Mouse (Mus musculus): ENCODE measurements at regions not wholly inside any gene's neighbourhood (a gene's known extent, or its start where the extent isn't known, plus 50 kb on each side); places are given as distances from the start of the nearest gene placed in this dataset.
"Not testable (repeated sequence)": the region's sequence is repeated elsewhere in the genome, so short reads cannot be mapped to it uniquely, and the experiment has no call there.

DNA sequence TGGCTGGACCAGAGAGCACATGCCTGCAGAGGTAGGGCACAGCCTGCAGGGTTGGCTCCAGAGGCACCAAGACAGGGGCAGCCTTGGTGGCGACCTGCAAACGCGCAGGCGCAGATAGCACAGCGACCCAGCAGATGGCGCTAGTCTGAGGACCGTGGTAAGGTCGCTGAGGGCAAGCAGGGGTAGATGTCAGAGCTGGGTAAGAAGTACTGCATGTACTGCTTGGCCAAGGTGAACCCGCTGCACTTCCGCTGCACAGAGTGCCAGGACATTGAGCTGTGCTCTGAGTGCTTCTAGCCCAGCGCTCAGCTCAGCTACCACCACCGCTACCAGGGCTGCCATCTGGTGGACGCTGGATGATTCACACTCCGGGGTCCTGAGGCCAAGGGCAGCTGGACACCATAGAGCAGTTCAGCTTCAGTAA lies 68.3 kb downstream of the Hsp90b1 start:
- DNase-seq, result peak; percentile 74 to 75

DNA sequence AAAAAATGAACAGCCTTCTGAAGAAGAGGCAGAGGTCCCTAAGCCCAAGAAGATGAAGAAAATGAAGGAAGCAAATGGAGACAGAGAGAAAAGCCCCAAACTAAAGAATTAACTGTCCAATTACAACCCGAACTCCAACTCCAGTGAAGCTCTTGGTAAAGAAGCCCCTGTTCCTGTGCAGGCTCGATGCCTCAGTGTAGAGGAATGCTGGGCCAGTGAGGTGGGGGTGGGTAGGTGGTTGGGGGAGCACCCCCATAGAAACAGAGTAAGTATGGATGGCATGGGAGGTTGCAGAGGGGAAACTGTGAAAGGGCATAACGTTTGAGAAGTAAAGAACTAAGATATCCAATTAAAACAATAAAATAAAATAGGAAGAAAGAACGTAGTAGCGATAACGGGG lies 68.8 kb downstream of the Hsp90b1 start:
- DNase-seq, result not testable (repeated sequence)

GRCm38 (mm10) chr10:86626734-86627133 lies 78.6 kb downstream of the Hsp90b1 start:
- DNase-seq, result not testable (repeated sequence)

GRCm38 (mm10) chr10:86617958-86618664 lies 87.2 kb downstream of the Hsp90b1 start:
- not testable (repeated sequence) for DNase-seq

DNA sequence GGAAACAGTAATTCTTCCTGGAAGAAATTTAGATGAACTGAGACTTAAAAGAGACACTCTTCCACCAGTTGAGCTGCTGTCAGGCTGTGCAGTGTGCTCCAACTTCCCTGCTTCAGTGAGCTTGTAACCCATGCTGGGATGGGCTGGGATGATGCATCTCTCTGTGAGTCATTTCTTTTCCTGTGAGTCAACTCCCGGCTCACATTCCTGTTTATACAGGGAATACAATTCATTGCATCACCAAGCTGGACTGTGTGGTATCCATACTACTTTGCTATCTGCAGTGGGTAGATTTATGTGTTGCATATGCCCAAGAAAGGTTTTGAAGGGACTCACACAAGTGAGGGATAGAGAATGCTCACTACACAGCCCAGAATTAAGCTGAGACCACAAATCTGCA lies 93.0 kb downstream of the Hsp90b1 start:
- not testable (repeated sequence) for DNase-seq

DNA sequence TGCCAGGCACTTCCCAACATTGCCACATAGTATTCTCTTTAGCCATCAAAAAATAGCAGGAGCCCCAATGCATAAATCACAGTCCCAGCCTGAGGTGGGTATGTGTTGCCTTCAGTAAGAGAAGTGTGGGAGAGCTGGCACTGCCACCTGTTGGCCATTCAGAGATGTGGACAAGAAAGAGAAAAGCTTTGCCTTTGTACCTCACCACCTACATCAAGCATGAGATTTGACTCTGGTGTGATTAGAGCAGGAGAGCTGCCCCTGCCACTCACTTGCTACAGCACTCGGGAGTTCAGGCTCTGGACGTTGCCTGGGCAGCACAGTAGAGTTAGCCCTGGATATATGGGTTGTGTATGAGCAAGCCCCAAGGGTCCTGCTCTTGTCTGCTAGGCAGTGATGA lies 95.3 kb downstream of the Hsp90b1 start:
- DNase-seq, result not testable (repeated sequence)

DNA sequence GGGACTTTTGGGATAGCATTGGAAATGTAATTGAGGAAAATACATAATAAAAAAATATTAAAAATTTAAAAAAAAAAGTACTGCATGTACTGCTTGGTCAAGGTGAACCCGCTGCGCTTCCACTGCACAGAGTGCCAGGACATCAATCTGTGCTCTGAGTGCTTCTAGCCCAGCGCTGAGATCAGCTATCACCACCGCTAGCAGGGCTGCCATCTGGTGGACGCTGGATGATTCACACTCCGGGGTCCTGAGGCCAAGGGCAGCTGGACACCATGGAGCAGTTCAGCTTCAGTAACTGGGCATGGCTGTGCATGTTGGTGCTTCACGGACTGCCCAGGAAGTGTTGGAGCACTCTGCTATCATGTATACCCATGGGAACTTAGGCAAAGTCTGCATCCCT lies 102.1 kb upstream of the Syn3 start:
- not testable (repeated sequence) for DNase-seq

DNA sequence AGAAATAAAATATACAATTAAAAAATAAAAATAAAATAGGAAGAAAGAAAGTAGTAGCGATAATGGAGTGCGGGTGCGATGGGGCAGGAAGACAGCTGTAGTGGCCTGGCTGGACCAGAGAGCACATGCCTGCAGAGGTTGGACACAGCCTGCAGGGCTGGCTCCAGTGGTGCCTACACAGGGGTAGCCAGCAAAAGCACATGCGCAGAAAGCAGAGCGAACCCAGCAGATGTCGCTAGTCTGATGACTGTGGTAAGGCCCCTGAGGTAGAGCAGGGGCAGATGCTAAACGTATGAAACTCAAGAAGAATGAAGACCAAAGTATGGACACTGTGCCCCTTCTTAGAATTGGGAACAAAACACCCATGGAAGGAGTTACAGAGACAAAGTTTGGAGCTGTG lies 101.3 kb upstream of the Syn3 start:
- not testable (repeated sequence) for DNase-seq

GRCm38 (mm10) chr10:86590211-86590610 lies 91.5 kb upstream of the Syn3 start:
- not testable (repeated sequence) for DNase-seq

- not testable (repeated sequence) for DNase-seq
These were observed 68.2 kb upstream of the Syn3 start for GRCm38 (mm10) chr10:86566875-86567274.

DNA sequence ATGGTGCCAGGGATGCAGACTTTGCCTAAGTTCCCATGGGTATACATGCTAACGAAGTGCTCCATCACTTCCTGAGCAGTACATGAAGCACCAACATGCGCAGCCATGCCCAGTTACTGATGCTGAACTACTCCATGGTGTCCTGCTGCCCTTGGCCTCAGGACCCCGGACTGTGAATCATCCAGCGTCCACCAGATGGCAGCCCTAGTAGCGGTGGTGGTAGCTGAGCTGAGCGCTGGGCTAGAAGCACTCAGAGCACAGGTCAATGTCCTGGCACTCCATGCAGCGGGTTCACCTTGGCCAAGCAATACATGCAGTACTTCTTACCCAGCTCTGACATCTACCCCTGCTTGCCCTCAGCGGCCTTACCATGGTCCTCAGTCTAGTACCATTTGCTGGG lies 57.1 kb upstream of the Syn3 start:
- no peak for DNase-seq
